Mouse (Mus musculus): ENCODE measurements at regions not wholly inside any gene's neighbourhood (a gene's known extent, or its start where the extent isn't known, plus 50 kb on each side); places are given as distances from the start of the nearest gene placed in this dataset.

DNA sequence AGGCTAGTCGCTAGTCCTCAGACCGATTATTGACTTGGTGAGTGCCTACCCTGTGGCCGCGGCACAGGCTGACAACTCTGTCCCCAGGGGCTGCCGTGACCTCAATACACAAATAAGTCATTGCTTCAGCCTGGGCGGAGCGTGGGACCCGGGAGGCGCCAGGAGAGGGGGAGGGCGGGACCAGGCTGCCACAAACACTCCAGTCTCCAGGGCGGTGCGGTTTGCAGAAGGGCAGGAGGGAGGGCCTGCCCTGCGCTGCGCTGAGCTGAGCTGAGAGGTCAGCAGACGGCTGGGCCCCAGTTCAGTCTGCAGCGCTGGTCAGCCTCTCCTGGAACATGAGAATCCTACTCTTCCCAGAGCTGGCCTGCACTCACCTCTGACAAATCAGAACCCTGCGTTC lies 57.2 kb upstream of the Sept5 start:
- TF ChIP-seq CTCF (conservative IDR thresholded peaks at IDR 0.05; ENCODE audit: low read length) (no peak), NANOG (IDR thresholded peaks at IDR 0.05; ENCODE audit: borderline replicate concordance, low read length) (no peak)
